Mouse (Mus musculus) G1E (cell line): ENCODE results near the gene Agpat1.

Source experiments
- CTCF ChIP-seq: IDR thresholded peaks from 2 replicates; pipeline ENCODE4 v1.5.1; 2012; ENCODE audit warnings: low read depth, low read length, inconsistent platforms, mixed read lengths
- GATA1 ChIP-seq: IDR thresholded peaks from 2 replicates; pipeline ENCODE4 v1.6.1; 2012; ENCODE audit warnings: borderline replicate concordance, low read length, inconsistent platforms, mixed read lengths
- POLR2AphosphoS5 ChIP-seq: IDR thresholded peaks from 2 replicates; pipeline ENCODE4 v1.6.1; 2012; ENCODE audit warnings: low read depth, low read length, inconsistent platforms; ENCODE audit not compliant: insufficient replicate concordance

DNA sequence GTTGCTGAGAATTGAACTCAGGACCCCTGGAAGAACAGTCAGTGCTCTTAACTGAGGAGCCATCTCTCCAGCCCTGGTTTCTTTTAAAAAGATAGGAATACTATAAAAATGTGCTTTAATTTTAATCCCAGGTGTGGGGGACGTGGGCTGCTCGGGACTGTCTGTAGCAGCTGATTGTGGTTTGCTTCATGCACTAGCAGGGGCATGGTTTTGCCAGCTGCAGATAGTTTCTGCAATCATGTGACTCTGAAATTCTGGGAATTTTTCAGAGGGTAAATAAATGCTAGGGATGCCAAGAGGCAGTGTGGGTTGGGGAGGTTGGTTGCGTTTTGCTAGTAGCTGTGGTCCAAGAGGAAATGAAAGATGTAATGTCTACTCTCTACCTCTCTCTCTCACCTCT, 37.9 kb downstream of the Agpat1 start:
- no peak for TF ChIP-seq CTCF
- TF ChIP-seq GATA1: no peak
- no peak for TF ChIP-seq POLR2AphosphoS5
